Mouse (Mus musculus): Measurements from ENCODE around the gene Gjb5.
A peak's percentile ranks its signal among the peaks of the same experiment; 100 is the strongest.

Gene Gjb5

DNA sequence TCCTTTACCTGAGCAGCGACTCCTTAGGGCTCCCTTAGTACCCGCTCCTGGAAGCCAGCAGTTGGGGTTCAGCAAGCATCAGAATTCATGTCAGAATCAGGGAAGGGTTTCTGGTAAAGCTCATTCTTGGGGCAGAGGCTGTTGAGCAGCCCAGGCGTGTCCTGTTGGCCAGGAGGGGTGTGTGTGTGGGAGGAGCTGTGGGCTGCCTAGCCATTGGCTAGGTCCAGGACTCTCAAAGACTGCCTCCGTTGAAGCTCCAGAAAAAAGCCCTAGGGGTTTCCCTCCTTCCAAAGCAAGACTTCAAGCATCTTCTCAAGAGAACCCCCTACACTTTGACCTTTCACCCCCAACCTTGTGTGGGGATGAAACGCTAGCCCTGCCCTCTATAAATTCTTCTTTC lies at the start of gene Gjb5:
Gene Gjb5 (minus strand): TSS at position 164 of the 400 bp plus-strand sequence.
- DNase-seq (ENCODE audit: low spot score) = no peak

DNA sequence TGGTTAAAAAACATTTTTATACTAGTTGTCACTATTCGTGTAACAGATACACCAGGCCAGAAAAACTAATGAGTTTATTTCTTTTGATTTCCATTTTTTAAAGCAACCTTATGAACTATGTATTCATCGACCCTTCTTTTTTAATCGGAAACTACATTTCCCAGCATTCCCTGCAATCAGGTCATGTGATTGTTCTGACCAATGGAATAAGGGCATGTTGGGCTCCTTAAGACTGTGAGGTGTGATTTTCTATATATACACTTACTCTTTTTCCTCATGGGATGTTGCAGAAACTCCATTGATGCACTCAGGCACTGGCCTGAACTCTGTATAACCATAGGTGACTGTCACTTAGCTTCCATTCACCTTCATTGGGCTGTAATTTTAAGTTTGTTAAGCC lies 44.6 kb upstream of the Gjb5 start:
- no peak for DNase-seq (ENCODE audit: low spot score)

DNA sequence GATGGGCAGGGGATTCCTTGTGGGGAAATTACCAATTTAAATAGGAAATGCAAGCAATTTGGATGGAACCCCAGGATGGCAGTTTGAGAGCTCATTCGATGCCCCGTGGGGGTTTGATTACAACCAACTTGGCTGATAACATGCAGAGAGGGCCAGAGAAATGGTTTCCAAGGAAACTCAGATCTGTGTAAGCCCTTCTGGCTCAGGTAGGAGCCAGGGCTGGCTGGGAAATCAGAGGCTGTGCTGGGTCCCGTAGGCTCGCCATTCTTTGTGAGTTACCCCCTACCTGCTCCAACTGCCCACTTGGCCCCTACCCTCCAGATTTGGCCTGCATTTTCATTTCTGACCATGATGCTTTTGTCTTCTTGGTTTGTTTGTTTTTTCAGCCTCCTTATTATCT lies 44.2 kb upstream of the Gjb5 start:
- no peak for DNase-seq (ENCODE audit: low spot score)

DNA sequence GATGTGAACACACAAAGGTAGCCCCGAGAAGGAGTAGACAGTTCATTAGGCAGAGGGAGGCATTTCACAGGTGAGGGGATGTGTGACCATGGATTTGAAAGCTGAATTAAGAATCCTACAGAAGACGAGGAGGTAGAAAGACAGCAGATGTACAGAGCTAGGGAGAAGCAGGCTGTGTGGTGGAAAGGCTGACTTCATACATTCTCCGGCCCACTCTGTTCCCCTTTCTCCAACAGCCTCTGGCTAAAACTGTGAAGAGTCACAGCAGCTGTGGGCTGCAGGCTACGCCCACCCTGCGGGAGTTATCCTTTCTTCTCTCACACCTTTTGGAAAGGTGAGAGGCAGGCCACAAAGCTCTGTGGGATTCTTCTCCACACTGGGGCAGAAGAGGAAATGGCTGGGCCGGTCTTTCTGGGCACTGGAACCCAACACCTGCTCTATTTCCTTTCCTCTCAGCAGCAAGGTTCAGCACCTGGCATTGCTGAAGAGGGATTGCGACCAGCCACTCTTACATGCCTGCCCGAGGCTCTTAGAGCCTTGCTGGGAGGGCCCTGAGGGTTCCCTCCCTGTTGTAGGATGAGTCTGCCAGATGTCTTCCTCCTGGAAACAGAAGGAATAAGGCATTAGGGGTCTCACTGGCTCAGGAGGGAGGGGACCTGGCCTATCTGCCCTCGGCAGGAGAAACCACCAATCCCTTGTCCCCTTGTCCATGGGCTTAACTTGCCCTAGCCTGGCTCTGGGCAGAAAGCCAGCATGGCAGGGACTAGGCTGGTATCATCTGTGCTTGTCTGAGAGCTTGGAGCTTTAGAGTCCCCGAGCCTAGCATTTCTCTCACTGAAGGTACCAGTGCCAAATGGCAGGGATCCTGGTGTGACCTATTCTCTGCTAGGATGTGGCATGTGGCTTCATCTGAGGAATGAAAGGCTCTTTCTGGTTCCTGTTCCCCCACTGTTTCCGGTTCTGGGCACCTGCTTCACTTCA lies 42.5 kb upstream of the Gjb5 start:
- no peak for DNase-seq (ENCODE audit: low spot score)

DNA sequence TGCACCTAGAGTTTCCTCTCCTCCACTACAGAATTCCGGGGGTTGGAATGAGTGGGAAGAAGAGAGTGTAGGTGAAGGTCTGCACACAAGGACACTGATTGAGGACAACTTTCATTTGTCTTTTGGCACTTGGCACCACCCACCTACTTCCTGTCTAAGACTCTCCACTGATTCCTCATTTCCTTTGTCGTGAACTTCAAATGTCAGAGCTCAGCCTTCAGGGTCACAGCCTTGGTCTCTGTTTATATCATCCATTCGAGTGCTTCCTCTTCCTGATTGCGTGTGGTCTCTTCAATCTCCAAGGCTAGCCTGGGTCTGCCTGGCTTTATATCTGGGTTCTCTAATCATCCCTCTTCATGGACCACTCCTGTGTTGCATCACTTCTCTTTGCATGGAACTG lies 37.6 kb upstream of the Gjb5 start:
- no peak for DNase-seq (ENCODE audit: low spot score)

DNA sequence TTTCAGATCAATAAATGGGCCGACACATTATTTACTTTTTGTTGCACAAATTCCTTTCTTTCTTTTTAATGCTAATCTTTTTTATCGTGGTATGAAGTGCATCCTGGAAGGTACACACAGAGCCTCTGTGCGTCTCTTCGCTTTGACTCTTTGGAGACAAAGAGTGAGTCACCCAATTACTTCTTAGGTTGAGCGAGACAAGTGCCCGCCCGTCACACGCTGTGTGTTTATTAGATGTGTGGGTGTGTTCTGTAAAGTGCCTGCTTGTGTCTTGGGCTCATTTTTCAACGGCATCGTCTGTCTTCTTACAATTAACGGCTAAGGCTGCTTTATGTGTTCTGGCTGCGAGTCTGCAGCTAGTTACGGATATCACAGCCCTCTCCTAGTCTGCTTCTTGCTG lies 31.7 kb upstream of the Gjb5 start:
- DNase-seq (ENCODE audit: low spot score) = no peak

DNA sequence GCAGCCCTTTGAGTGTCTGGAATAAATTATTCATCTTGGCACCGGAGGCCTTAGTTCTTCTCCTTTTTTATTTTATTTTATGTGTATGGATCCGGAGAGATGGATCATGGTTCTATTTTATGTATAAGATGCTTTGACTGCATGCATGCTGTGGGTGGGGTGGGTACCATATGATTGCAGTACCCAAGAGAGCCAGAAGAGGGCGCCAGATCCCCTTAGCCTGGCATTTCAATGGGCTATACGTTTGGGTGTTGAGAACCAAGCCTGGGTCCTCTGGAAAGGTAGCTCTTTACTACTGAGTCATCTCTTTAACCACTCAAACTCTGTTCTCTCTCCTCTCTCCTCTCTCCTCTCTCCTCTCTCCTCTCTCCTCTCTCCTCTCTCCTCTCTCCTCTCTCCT lies 19.4 kb upstream of the Gjb5 start:
- no peak for DNase-seq (ENCODE audit: low spot score)

DNA sequence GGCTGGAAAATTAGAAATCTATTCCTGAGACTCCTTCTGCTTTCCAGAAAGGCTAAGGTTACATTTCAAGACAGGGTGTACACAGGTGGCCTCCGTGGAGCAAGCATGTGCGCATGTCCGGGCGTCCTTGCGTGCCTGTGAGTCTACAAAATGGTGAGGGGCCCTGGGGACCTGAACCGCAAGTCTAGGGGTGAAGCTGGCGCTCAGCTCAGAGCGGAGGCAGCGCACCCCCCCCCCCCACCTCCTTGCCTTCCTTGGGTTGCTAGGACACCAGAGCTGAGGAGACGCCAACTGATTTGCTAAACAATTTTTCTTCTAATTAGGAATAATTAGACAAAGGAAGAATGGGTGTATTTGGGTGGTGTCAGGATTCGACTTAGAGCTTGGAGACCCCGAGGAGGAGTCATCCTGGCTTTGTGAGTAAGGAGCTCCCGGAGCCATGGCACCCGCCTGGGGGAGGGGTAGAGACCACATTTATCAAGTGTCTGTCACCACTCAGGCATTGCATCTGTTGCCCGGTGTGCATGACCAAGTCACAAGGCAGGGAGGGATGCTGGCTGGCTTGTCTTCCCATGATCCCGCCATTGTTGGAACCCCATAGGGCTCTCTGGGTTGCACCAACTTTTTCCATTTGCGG lies 17.7 kb upstream of the Gjb5 start:
- DNase-seq (ENCODE audit: low spot score) = no peak

DNA sequence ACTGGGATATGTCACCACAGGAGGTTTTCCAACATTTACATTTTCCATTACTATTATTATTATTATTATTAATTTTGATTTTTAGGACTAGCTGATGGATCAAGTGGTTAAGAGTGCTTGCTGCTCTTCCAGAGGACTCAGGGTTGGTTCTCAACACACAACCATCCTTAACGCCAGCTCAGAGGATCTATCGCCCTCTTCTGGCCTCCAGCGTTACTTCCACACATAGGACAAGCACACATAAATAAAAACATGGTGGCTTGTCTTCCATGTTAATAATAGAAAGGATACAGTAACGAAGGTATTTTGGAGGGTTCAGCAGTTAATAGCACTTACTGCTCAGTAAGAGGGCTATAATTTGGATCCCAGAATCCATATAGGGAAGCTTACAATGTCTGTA lies 16.7 kb upstream of the Gjb5 start:
- no peak for DNase-seq (ENCODE audit: low spot score)

DNA sequence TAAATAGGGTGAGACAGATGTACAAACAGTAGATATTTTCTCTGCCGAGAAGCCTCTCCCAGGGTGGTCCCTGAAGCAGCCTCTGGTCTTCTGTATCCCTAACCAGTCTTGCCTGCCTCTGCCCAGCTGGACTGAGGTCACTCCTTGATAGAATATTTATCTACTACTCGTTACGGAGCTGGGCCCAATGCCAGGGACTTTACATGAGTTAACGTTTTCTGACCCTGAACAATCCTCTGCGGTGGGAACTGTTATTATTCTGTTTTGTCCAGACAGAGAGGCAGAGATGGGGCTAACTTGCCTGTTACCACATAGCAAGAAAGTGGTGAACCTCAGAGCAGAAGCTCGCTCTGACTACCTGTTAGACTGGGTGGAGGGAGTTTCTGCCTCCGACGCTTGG lies 15.5 kb upstream of the Gjb5 start:
- DNase-seq (ENCODE audit: low spot score) = no peak

DNA sequence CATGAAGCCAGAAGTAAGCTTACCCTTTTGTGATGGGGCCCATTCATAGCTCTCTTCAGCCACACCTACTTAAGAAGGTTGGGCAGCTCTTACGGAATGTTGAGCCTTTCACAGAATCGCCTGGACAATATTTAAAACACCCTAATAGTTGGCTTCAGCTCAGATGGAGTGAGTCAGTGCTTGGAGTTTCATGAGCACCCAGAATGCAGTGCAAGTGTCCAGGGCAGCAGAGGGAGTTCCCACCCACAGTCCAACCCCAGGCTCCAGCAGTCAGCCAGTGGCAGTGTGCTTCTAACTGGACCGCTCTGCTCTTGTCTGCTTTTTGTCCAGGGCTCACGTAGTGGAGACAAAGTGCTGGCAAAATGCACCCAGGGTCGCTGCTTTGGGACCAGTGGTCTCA lies 13.6 kb upstream of the Gjb5 start:
- no peak for DNase-seq (ENCODE audit: low spot score)

DNA sequence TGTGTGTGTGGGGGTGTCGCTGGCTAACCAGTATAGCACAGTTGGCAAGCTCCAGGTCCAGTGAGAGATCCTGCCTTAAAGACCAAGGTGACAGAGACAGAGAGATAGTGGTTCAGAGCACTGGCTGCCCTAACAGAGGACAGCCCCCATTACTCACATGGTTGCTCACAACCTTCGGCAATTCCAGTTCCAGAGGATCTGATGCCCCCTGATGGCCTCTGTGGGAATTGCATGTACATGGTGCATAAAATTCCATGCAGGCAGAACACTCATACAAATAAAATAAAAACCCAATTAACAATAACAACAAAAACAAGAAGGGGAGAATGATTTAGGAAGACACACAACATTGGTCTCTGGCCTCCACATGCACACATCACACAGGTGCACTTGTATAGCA lies 12.5 kb upstream of the Gjb5 start:
- no peak for DNase-seq (ENCODE audit: low spot score)

DNA sequence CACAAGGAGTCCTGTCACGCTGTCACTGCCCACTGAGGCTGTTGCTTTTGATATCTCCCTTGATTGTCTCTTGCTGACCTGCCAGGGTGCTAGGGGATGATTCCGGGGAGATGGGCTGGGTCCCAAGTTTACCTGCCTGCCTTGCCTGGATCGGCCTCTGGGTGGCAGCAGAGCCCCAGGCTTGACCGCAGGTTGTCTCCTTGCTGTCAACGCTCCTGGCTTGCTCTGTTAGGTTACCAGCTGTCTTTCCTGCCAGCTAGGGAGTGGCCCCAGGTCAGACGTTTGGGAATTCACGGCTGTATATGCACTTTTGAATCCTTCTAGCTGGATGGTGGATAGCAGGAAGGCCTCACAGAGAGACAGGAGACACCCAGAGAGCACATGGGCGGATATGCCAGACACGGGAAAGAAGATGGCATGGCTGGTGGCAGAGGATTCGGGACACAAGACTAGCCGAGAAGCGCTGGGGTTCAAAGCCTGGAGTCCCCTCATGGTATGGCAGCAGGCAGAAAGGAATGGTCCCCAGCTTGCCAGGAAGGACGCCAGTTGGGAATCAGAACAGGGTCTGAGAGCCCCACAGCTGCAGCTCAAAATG lies 10.5 kb upstream of the Gjb5 start:
- peak; percentile 72 for DNase-seq (ENCODE audit: low spot score)

DNA sequence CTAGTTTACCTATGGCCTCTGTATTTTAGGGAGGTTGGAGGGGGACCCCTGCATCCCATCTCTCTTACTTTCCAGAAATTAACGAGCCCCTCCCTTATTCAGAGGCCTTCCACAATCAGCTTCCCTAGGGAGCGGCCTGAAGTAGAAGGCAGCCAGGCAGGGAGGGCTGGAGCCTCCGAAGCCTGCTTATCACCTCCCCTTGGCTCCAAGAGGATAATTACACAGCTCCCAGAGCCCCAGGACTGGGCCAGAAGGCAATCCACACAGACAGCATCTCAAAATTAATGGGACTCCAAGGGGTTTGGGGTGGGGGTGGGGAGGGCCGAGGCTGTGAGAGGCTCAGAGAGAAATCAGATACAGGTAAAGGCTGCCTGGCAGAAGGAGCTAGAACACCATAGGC lies 7.9 kb upstream of the Gjb5 start:
- no peak for DNase-seq (ENCODE audit: low spot score)

DNA sequence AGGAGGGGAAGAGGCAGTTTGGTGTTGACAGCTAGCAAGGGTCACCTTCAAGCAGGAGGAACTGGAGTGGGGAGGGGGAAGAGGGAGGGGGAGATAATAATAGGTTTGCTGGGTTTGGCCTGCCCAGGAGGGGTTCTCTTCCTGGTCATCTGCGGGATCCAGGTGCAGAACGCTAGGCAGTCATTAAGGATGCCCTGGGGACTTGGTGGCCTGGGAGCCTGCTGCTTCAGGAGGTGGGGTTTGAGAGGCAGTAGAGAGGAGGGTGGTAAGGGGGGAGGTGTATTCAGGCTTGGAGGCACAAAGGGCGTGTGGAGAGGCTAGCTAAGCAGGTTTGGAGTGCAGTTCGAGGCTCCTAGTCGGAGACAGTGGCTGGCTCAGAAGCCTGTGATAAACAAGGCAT lies 7.5 kb upstream of the Gjb5 start:
- DNase-seq (ENCODE audit: low spot score) = no peak

DNA sequence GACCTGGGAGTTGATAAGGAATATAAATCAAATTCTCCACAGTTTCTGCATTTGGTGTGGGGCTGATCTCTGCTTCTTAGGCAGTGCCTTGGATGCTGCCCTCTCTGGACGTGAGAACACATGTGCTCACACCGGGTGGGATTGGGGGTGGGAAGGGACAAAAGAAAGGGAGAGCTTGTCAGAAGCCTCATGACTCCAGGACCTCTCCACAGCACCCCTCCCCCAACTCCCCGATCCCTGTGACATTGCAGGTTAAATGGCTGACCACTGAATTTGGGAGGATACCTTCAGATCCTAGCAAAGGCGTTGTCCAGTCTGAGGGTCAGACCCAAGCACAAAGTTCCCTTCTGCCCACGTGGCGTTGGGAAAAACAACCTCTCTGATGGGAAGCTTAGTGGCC lies 6.5 kb upstream of the Gjb5 start:
- no peak for DNase-seq (ENCODE audit: low spot score)

DNA sequence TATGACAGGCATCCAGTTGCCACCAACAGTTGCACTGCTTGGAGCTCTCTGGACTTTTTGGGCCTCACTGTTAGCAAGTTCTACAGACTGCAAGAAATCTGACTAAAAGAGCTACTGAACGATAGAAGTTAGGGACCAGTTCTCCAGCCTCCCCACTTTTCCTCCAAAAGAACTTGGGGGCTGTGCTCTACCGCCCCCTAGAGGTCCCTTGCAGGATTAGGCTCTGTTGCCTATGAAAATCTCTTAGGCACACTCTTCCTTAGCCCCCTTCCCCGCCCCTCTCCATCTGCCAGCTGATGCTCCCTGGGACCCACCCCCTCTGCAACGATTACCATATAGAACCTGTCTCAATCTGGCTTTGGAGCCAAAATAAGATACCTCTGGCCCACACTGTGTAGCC lies 5.3 kb upstream of the Gjb5 start:
- DNase-seq (ENCODE audit: low spot score) = no peak

DNA sequence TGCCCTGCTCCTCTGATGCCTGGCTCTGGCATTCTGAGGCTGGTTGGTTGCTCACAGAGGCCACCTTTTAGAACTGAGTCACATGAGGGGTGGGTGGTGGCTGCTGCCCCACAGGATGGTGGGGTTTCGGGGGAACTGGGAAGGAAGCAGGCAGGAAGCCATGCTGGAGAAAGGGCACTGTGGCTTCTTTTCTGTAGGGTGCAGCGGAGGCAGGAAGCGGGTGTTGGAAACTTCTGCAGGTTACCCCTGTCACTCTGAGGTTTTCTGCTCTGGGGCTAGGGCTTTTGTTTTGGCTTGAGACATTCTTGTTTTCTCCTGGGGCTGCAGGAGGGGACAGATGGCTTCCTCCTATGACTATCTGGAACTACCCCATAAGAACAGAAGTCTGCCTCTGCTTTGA lies 4.5 kb upstream of the Gjb5 start:
- no peak for DNase-seq (ENCODE audit: low spot score)

DNA sequence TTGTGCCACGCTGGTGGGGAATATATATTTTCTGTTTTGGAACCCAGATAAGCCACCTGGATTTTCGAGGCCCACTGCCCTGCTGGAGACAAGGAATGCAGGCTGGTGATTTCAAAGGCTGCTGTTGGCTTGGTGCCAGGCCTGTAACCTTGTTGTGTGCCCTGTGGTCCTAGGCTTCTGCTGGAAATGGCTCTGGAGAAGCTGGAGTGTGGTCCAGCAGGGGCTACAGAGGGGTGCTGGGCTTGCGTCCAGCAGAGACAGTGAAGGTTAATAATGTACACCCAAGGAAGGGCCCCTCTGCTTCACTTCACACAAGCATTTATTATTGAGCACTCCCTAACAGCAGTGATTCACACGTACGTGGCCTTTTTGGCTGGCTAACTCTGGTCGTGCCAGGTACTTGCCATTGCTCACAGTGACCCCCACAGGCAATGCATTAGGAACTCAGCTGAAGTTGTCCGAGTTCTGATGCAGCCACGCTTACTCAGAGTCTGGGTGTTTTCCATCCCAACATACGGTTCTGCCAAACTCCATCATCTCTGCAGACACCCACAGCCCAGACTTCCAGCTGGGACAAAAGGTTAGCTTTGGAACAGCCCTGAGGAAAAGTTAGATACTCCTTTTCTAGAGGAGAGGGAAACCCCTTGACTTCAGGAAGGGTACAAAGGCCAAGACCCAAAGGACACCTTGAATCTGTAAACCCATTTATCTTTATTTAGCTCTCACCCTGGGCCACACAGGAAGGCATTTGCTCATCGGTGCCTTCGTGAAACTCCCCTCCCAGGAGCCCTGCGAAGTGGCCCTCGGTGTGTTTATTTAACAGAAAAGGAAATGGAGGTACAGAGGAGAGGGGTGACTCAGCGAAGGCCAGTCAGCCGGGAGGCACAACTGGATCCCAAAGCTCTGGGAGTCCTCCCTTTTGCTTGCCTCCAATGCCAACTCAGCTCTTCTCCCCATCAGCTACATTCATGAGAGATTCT lies 3.2 kb downstream of the Gjb5 start:
- DNase-seq (ENCODE audit: low spot score) = no peak

DNA sequence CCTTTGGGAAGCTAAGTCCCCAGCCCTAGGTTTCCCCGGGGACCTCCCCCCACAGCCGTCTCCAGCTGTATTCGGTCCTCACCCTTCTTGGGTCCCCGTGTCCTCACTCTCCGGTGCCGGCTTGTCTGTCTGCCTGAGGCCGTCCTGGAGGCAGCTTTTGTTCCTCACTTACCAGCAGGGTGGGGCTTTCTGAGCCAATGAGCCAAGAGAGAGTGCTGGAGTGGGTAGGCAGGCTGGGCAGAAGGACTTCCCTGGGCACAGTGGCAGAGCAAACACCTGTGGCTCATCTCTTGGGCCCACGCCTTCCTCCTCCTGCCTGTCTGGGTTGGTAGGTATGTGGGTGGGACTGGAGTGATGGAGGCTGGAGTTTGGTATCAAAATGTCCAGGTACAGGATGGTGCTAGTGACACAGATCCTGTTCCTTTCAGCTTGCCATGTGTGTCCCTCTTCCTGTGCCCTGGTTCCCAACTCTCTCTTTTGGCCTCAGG lies 4.0 kb downstream of the Gjb5 start, which contains the start of gene Gjb4:
Gene Gjb4 (minus strand): TSS at position 131 of the 488 bp plus-strand sequence.
- DNase-seq (ENCODE audit: low spot score) = no peak

DNA sequence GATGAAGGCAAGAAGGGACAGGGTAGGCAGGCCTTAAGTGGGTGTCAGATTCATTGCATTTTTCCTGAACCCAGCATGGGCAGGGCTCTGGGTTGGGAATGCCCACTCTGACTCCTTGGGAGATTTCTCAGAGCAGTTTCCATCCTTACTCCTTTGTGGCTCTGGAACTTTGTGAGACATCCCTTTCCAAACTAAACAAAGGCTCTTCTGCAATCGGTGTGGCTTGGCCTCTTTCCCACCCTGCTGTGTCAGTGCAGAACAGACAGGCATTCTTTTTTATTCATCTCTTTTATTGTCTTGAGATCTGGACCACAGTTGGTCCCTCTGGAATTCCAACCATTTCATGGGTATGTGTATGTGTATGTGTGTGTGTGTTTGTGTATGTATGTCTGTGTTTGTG lies 5.4 kb downstream of the Gjb5 start:
- no peak for DNase-seq (ENCODE audit: low spot score)

All from ovary, postnatal 14 days (tissue).